Mouse (Mus musculus): ENCODE data around the gene Dclre1b. TPM values are rescaled to one million over a fixed set of nuclear protein-coding genes. Genes with fewer than 3 reads are reported as not detected.

Gene Dclre1b
- polyA plus RNA-seq (2015; fragmentation: Nextera tagmentation; extraction: Ambion mirVana) = 16.9 and 17.0 TPM in 2 replicates

- no peaks in the 10 kb centered on the region for H3K9me3 ChIP-seq (ENCODE audit: control insufficient read depth, low read length)
- peak within 1 kb of the TSS; percentile 75 for H3K4me3 ChIP-seq (ENCODE audit: low read length)
- H3K27me3 ChIP-seq (replicated peaks; ENCODE audit: control insufficient read depth, insufficient read depth, low read length) = no peaks in the 10 kb centered on the region
- WGBS = under 1% methylated on average over 59 of the region's 70 CpGs
- H3K4me2 ChIP-seq (ENCODE audit: low read length) = peak within 1 kb of the TSS; percentile 73
- H3K27ac ChIP-seq (ENCODE audit: low read depth, low read length) = peak within 1 kb of the TSS; percentile 93
- H3K36me3 ChIP-seq (ENCODE audit: control insufficient read depth, insufficient read depth, low read length) = 0 out of 2 replicates have a peak, but pooled peaks cover 5% of the 10 kb centered on the region
- ATAC-seq = peak; percentile 99
- peaks cover 13% of the 10 kb centered on the region for H3K4me1 ChIP-seq (ENCODE audit: control insufficient read depth, insufficient read depth, low read depth, low read length)
- peak within 1 kb of the TSS; percentile 81 for H3K9ac ChIP-seq (ENCODE audit: low read depth, low read length)
These were observed at the start of gene Dclre1b, which contains the start of the genes Ap4b1 and Gm43064 for GRCm38 (mm10) chr3:103808891-103809798. Gene Dclre1b (minus strand): TSS chr3:103809444. Gene Ap4b1 (plus strand): TSS chr3:103809520. Gene Gm43064 (plus strand): TSS chr3:103809573.

- Histone ChIP-seq H3K4me1 (ENCODE audit: control insufficient read depth, insufficient read depth, low read depth, low read length) (no peaks in the 10 kb centered on the region), H3K9me3 (ENCODE audit: control insufficient read depth, low read length) (no peaks in the 10 kb centered on the region), H3K36me3 (ENCODE audit: control insufficient read depth, insufficient read depth, low read length) (no peaks in the 10 kb centered on the region), H3K4me2 (ENCODE audit: low read length) (no peak overlapping the region), H3K27me3 (replicated peaks; ENCODE audit: control insufficient read depth, insufficient read depth, low read length) (no peaks in the 10 kb centered on the region), H3K9ac (ENCODE audit: low read depth, low read length) (no peak overlapping the region), H3K27ac (ENCODE audit: low read depth, low read length) (no peak overlapping the region), H3K4me3 (ENCODE audit: low read length) (no peak overlapping the region)
- ATAC-seq = no peak
- 84% methylated on average over 6 of the region's 6 CpGs for WGBS
These were observed 48.8 kb upstream of the Dclre1b start for GRCm38 (mm10) chr3:103857977-103858563.

GRCm38 (mm10) chr3:103857036-103857805, 48.0 kb upstream of the Dclre1b start:
- Histone ChIP-seq H3K4me2 (ENCODE audit: low read length) (no peak overlapping the region), H3K27ac (ENCODE audit: low read depth, low read length) (no peak overlapping the region), H3K9me3 (ENCODE audit: control insufficient read depth, low read length) (no peaks in the 10 kb centered on the region), H3K27me3 (replicated peaks; ENCODE audit: control insufficient read depth, insufficient read depth, low read length) (no peaks in the 10 kb centered on the region), H3K4me3 (ENCODE audit: low read length) (no peak overlapping the region), H3K4me1 (ENCODE audit: control insufficient read depth, insufficient read depth, low read depth, low read length) (no peaks in the 10 kb centered on the region), H3K36me3 (ENCODE audit: control insufficient read depth, insufficient read depth, low read length) (no peaks in the 10 kb centered on the region), H3K9ac (ENCODE audit: low read depth, low read length) (no peak overlapping the region)
- WGBS = 92% methylated on average over 7 of the region's 7 CpGs
- no peak for ATAC-seq

GRCm38 (mm10) chr3:103853804-103854203, 44.6 kb upstream of the Dclre1b start:
- Histone ChIP-seq H3K9me3 (ENCODE audit: control insufficient read depth, low read length) (no peaks in the 10 kb centered on the region), H3K27ac (ENCODE audit: low read depth, low read length) (no peak overlapping the region), H3K9ac (ENCODE audit: low read depth, low read length) (no peak overlapping the region), H3K27me3 (replicated peaks; ENCODE audit: control insufficient read depth, insufficient read depth, low read length) (no peaks in the 10 kb centered on the region), H3K4me3 (ENCODE audit: low read length) (no peak overlapping the region), H3K36me3 (ENCODE audit: control insufficient read depth, insufficient read depth, low read length) (no peaks in the 10 kb centered on the region), H3K4me2 (ENCODE audit: low read length) (no peak overlapping the region), H3K4me1 (ENCODE audit: control insufficient read depth, insufficient read depth, low read depth, low read length) (no peaks in the 10 kb centered on the region)
- ATAC-seq = no peak
- WGBS = 50% methylated on average over 8 of the region's 8 CpGs

GRCm38 (mm10) chr3:103852565-103853299, 43.5 kb upstream of the Dclre1b start:
- H3K4me3 ChIP-seq (ENCODE audit: low read length) = no peak overlapping the region
- no peaks in the 10 kb centered on the region for H3K36me3 ChIP-seq (ENCODE audit: control insufficient read depth, insufficient read depth, low read length)
- 48% methylated on average over 3 of the region's 3 CpGs for WGBS
- no peak overlapping the region for H3K4me2 ChIP-seq (ENCODE audit: low read length)
- H3K27me3 ChIP-seq (replicated peaks; ENCODE audit: control insufficient read depth, insufficient read depth, low read length) = no peaks in the 10 kb centered on the region
- no peak overlapping the region for H3K27ac ChIP-seq (ENCODE audit: low read depth, low read length)
- H3K9ac ChIP-seq (ENCODE audit: low read depth, low read length) = no peak overlapping the region
- H3K9me3 ChIP-seq (ENCODE audit: control insufficient read depth, low read length) = no peaks in the 10 kb centered on the region
- no peaks in the 10 kb centered on the region for H3K4me1 ChIP-seq (ENCODE audit: control insufficient read depth, insufficient read depth, low read depth, low read length)
- no peak for ATAC-seq

GRCm38 (mm10) chr3:103851882-103852281, 42.6 kb upstream of the Dclre1b start:
- ATAC-seq = no peak

GRCm38 (mm10) chr3:103851481-103851880, 42.2 kb upstream of the Dclre1b start:
- no peaks in the 10 kb centered on the region for H3K9me3 ChIP-seq (ENCODE audit: control insufficient read depth, low read length)
- H3K4me2 ChIP-seq (ENCODE audit: low read length) = no peak overlapping the region
- H3K27ac ChIP-seq (ENCODE audit: low read depth, low read length) = no peak overlapping the region
- WGBS = 91% methylated on average over 6 of the region's 6 CpGs
- H3K4me3 ChIP-seq (ENCODE audit: low read length) = no peak overlapping the region
- no peak for ATAC-seq
- no peak overlapping the region for H3K9ac ChIP-seq (ENCODE audit: low read depth, low read length)
- no peaks in the 10 kb centered on the region for H3K36me3 ChIP-seq (ENCODE audit: control insufficient read depth, insufficient read depth, low read length)
- no peaks in the 10 kb centered on the region for H3K4me1 ChIP-seq (ENCODE audit: control insufficient read depth, insufficient read depth, low read depth, low read length)
- H3K27me3 ChIP-seq (replicated peaks; ENCODE audit: control insufficient read depth, insufficient read depth, low read length) = no peaks in the 10 kb centered on the region

More at GRCm38 (mm10) chr3:103851882-103852281, 42.6 kb upstream of the Dclre1b start:
- Histone ChIP-seq H3K27ac (ENCODE audit: low read depth, low read length) (no peak overlapping the region), H3K9ac (ENCODE audit: low read depth, low read length) (no peak overlapping the region), H3K36me3 (ENCODE audit: control insufficient read depth, insufficient read depth, low read length) (no peaks in the 10 kb centered on the region), H3K27me3 (replicated peaks; ENCODE audit: control insufficient read depth, insufficient read depth, low read length) (no peaks in the 10 kb centered on the region), H3K4me1 (ENCODE audit: control insufficient read depth, insufficient read depth, low read depth, low read length) (no peaks in the 10 kb centered on the region), H3K4me3 (ENCODE audit: low read length) (no peak overlapping the region), H3K9me3 (ENCODE audit: control insufficient read depth, low read length) (no peaks in the 10 kb centered on the region), H3K4me2 (ENCODE audit: low read length) (no peak overlapping the region)
- 90% methylated on average over 8 of the region's 8 CpGs for WGBS

GRCm38 (mm10) chr3:103850644-103851363, 41.6 kb upstream of the Dclre1b start:
- no peak overlapping the region for H3K4me3 ChIP-seq (ENCODE audit: low read length)
- H3K27ac ChIP-seq (ENCODE audit: low read depth, low read length) = no peak overlapping the region
- no peak overlapping the region for H3K9ac ChIP-seq (ENCODE audit: low read depth, low read length)
- no peaks in the 10 kb centered on the region for H3K9me3 ChIP-seq (ENCODE audit: control insufficient read depth, low read length)
- no peaks in the 10 kb centered on the region for H3K4me1 ChIP-seq (ENCODE audit: control insufficient read depth, insufficient read depth, low read depth, low read length)
- no peaks in the 10 kb centered on the region for H3K36me3 ChIP-seq (ENCODE audit: control insufficient read depth, insufficient read depth, low read length)
- WGBS = 83% methylated on average over 9 of the region's 9 CpGs
- no peak overlapping the region for H3K4me2 ChIP-seq (ENCODE audit: low read length)
- H3K27me3 ChIP-seq (replicated peaks; ENCODE audit: control insufficient read depth, insufficient read depth, low read length) = no peaks in the 10 kb centered on the region
- no peak for ATAC-seq

All from hindbrain, embryonic 16.5 days (tissue).